Mouse (Mus musculus) c-Kit-positive CD71-positive TER-119-negative erythroid progenitor cells, embryonic 14.5 days (primary cell): Measurements from ENCODE around the gene Dctpp1.
A peak's percentile ranks its signal among the peaks of the same experiment; 100 is the strongest.
"Not testable (repeated sequence)": the region's sequence is repeated elsewhere in the genome, so short reads cannot be mapped to it uniquely, and the experiment has no call there.

Experiments used
- DNase-seq: peaks from one replicate; pipeline ENCODE4 v3.0.0-alpha.2; 2013; ENCODE audit warnings: low read depth

Dctpp1 gene

GRCm38 (mm10) chr7:127270256-127270655, 9.7 kb upstream of the Dctpp1 start:
- DNase-seq = no peak

DNA sequence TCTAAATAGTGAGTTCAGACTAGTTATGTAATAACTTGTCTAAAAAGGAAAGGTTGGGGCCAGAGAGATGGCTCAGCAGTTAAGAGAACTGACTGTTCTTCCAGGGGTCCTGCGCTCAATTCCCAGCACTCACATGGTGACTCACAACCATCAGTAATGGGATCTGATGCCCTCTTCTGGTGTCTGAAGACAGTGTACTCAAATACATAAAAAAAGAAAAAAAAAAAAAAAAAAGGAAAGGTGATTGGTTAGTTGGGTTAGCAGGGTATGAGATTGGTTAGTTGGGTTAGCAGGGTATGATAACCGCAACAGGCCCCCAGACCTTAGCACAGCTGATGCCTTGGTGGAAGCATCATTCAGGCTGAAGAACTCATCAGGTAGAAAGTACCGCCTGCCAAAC, 3.0 kb upstream of the Dctpp1 start:
- DNase-seq = no peak

DNA sequence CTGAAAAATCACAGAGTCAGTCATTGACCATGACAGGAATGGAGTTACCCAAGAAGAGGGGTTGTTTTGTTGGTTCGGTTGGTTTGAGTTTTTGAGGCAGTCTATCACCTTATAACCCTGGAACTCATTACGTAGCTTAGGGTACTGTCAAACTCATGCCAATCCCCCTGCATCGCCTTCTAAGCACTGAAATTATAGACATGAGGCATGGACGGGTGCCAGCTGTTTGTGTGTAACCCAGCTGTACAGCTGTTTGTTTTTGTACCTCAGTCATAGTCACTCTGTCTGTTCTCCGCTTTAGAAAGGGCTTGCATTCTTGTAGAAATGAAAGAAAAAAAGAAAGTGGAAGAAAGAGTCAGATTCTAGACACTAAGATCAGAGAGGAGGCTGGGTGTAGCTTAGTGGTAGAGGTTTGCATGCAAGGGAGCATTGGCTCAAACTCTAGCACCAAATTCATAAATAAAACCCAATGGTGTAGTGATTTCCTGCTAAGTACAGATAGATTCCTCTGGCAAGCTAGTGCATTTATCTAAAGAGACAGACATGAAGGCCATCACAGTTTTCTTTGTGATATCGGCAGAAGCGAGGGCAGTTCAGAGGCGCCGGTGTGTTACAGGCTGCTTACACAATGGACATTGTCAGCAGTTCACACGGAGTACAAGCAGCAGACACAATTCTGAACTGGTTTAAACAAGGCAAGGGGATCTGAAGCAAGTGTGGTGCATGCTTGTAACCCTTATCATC, 1.9 kb upstream of the Dctpp1 start:
- DNase-seq = no peak

GRCm38 (mm10) chr7:127259186-127259905, 1.2 kb downstream of the Dctpp1 start:
- DNase-seq = no peak

GRCm38 (mm10) chr7:127256518-127256917, 4.0 kb downstream of the Dctpp1 start:
- no peak for DNase-seq

GRCm38 (mm10) chr7:127255965-127256364, 4.5 kb downstream of the Dctpp1 start:
- DNase-seq = no peak

DNA sequence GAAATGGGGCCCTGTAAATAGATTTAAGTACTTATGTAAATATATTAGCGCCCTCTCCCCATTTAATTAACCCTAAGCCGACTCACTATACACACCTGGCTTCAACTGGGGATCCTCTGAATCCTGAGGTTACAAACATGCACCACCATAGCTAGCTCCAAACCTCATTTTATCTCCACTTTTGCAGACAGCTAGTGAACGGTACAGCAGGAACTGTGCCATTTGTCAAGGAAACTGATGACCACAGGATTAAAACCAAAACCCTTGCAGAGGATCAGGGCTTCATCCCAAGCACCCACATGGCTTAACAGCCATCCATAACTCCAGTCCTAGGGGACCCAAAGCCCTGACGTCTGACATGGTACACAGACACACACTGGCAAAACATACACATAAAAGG, 5.5 kb downstream of the Dctpp1 start:
- no peak for DNase-seq

GRCm38 (mm10) chr7:127253821-127254769, 6.4 kb downstream of the Dctpp1 start:
- peak; percentile 90 for DNase-seq

- no peak for DNase-seq
Measured at GRCm38 (mm10) chr7:127253341-127253740, 7.2 kb downstream of the Dctpp1 start.

GRCm38 (mm10) chr7:127252414-127252813, 8.1 kb downstream of the Dctpp1 start:
- DNase-seq = no peak

GRCm38 (mm10) chr7:127250511-127250910, 10.0 kb downstream of the Dctpp1 start:
- not testable (repeated sequence) for DNase-seq

DNA sequence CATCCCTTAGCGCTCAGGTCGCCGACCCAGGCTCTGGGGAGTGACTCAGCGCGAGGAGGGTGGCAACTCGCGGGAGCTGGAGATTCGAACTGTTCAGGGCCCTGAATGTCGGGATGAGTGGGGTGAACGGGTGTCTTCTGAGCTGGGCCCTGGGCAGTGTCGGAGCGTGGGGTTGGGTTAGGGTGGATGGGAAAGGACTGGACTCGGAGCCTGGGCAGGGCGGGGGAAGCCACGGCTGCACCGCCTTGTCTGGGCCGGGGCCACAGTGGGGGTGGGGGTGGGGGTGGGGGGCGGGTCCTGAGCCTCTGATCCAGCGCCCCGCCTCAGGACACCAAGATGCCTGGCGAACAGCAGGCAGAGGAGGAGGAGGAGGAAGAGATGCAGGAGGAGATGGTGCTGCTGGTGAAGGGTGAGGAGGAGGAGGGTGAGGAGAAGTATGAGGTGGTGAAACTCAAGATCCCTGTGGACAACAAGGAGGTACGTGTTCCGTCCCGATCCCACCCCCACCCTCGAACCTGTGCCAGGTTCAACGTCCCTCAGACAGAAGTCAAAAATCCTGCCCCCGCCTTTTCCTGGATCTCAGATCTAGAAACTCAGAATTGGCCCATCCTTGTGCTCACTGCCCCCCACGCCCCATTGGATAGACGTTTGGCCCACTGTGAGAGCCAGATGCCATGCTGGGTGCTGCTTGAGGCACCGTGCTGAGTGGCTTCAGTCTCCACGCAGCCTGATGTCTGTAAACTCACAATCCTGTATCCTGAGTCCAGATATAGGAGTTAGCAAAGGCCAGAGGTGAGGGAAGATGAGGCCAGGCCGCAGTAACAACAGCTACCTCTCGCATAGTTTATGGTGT, 15.6 kb downstream of the Dctpp1 start:
- no peak for DNase-seq

- peak; percentile 87 for DNase-seq
Measured at GRCm38 (mm10) chr7:127243870-127244657, 16.4 kb downstream of the Dctpp1 start, which contains the start of gene Zfp771. Zfp771 (plus strand) TSS chr7:127244274.

DNA sequence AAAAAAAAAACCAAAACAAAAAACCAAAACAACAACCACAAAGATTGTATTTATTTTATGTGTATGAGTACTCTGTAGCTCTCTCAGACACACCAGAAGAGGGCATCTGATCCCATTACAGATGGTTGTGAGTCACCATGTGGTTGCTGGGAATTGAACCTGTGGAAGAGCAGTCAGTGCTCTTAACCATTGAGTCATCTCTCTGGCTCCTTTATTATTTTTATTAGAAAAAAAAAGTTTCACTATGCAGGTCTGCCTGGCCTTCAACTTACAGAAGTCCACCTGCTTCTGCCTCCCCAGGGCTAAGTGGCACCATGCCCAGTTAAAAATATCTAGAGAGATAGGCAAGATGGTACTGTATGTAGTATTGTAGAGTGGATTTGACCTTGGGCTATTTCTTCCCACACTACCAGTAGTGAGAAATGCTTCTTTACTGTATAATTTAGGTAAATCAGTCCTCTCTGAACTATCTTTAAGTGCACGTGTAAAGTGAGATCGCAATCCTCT, 17.1 kb downstream of the Dctpp1 start:
- DNase-seq = no peak

DNA sequence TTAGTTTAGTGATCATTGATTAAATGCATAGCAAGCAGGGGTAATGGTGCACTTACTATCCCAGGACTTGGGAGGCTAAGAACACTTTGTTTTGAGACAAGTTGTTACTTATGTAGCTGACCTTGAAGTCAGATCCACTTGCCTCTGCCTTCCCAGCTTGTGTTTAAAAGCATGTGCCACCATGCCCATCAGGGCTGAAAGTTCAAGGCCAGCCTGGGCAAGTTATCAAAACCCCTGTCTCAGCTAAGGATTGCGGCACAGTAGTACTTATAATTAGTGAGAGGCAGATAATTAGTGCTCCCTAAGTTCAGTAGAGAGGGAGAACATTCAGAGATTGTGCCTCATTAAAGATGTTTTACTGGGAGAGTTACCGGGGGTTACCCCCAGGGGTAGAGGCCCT, 25.7 kb downstream of the Dctpp1 start:
- no peak for DNase-seq

DNA sequence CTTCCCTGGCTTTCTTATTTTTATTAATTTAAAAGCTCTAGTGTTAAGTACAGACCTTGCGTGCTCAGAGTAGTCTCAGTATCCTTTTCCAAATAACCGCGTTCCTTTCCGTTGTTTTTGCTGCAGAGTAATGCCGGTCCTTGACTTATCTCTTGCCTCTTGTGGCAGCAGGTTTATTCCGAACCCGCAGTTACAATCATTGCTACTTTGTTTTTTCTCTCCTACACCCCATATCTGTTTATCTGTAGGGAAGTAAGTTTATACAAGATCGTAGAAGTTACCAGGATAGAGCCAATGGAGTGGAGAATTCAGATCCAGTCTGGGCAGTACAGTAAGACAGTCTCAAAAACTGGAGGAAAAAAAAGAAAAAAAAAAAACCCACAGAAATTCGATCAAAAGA, 26.7 kb downstream of the Dctpp1 start:
- DNase-seq = no peak

DNA sequence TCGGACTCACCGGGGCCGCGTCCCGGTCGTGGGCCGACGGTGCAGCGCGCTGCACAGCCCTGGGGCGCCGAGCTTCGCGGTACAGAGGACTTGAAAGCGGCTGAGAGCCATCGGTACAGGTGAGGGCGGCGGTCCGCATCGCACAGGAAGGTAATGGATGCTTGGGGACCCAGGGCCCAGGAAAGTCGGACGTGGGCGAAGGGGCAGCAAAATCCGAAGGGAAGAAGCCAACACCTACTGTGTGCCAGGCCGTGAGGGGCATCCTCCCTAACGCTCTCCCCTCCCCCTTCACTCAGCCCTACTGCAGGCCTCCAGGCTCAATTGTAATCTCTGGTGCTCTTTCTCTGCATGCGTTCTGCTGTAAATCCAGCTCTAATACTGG, 27.1 kb downstream of the Dctpp1 start:
- no peak for DNase-seq

- DNase-seq = peak; percentile 61
Measured at GRCm38 (mm10) chr7:127232622-127233367, 27.7 kb downstream of the Dctpp1 start, which contains the start of the genes Zfp553 and Sept1. Zfp553 (plus strand) TSS chr7:127233061. Sept1 (minus strand) TSS chr7:127233130.

- DNase-seq = no peak
Measured at GRCm38 (mm10) chr7:127231826-127232621, 28.5 kb downstream of the Dctpp1 start.
